Mouse (Mus musculus) liver, embryonic 11.5 days (tissue): ENCODE data around the gene Atxn7l1. TPM values are rescaled to one million over a fixed set of nuclear protein-coding genes. Genes with fewer than 3 reads are reported as not detected.

ENCODE experiments used
- ATAC-seq: fragments of 200-750 bp; cut with Nextera tagmentation; replicated peaks from 2 replicates; pipeline ENCODE4 v1.8.0; 2017; ENCODE audit warnings: moderate number of reproducible peaks, mild to moderate bottlenecking, moderate TSS enrichment, moderate library complexity; ENCODE audit not compliant: low FRiP score
- DNase-seq: peaks from one replicate; pipeline ENCODE4 v3.0.0-alpha.2; 2017; ENCODE audit warnings: low spot score
- H3K27ac ChIP-seq: fragments of 300-500 bp; sonication (generic); 2 replicates; pipeline ENCODE4 v1.5.1; 2014; ENCODE audit warnings: mild to moderate bottlenecking, low read depth, low read length, control low read depth
- H3K27me3 ChIP-seq: fragments of 300-500 bp; sonication (generic); replicated peaks from 2 replicates; pipeline ENCODE4 v1.6.1; 2014; ENCODE audit warnings: low read length, mixed read lengths; ENCODE audit not compliant: control insufficient read depth, insufficient read depth
- H3K36me3 ChIP-seq: fragments of 300-500 bp; sonication (generic); 2 replicates; pipeline ENCODE4 v1.6.1; 2014; ENCODE audit warnings: mild to moderate bottlenecking, low read length, moderate library complexity, mixed read lengths; ENCODE audit not compliant: control insufficient read depth, insufficient read depth
- H3K4me1 ChIP-seq: fragments of 300-500 bp; sonication (generic); replicated peaks from 2 replicates; pipeline ENCODE4 v1.6.1; 2014; ENCODE audit warnings: low read length, mixed read lengths; ENCODE audit not compliant: control insufficient read depth, insufficient read depth
- H3K4me2 ChIP-seq: fragments of 300-500 bp; sonication (generic); 2 replicates; pipeline ENCODE4 v1.6.1; 2014; ENCODE audit warnings: mild to moderate bottlenecking, control low read depth, moderate library complexity
- H3K4me3 ChIP-seq: fragments of 300-500 bp; sonication (generic); 2 replicates; pipeline ENCODE4 v1.5.1; 2014; ENCODE audit warnings: low read depth, low read length, control low read depth
- H3K9ac ChIP-seq: fragments of 300-500 bp; sonication (generic); 2 replicates; pipeline ENCODE4 v1.6.1; 2014; ENCODE audit warnings: low read depth, low read length, control low read depth
- H3K9me3 ChIP-seq: fragments of 300-500 bp; sonication (generic); 2 replicates; pipeline ENCODE4 v1.6.1; 2016; ENCODE audit warnings: low read length, inconsistent platforms, mixed read lengths; ENCODE audit not compliant: control insufficient read depth
- whole genome bisulfite sequencing: fragments of 180-500 bp; shearing (Covaris S2); extraction: QIAGEN DNeasy Blood & Tissue Kit; methylation state at CpG from one replicate; pipeline ENCODE4 v1.1.7; 2014; 5-methylcytosine and 5-hydroxymethylcytosine counted together
- polyA plus RNA-seq: library from polyadenylated mRNA; unstranded; fragments of >200 nt; fragmentation: Nextera tagmentation; extraction: Ambion mirVana; gene quantifications from 2 replicates; pipeline ENCODE4 v1.2.1, GENCODE M21; 2014

The Atxn7l1 gene
- polyA plus RNA-seq, 1 experiment from 2014 or later: 28.9 TPM

DNA sequence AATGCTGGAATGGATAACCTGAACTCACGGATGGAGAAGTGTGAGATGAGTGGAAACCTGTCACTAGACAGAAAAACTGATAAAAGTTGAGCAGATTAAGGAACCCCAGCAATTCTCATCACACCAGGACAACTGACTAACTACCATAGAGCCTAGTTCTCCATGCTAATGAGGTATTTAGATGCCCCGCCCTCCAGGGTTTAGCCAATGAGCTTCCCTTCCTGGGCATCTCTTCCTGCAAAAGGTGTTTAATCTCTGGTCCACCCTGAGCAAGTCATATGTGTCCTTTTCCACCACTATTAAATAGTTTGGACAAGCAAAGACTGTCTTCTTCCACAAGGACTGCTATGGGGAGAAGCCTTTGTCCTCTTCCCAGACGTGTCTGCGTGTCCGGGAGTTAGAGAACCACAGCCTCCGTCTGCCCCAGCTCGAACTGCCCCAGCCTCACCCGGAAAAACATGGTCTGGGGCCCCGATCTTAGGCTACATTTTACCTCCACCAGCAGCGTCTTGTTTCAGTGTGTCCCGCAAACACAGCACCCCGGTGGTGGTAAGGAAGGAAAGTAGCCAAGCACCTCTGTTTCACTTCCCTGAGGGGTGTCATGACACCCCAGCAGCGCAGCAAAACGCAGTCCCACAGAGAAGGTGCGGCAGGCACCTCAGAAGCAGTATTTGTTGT is 28.7 kb upstream of the Atxn7l1 start:
- H3K36me3 ChIP-seq: no peaks in the 10 kb centered on the region
- no peak overlapping the region for H3K27ac ChIP-seq
- H3K4me1 ChIP-seq: no peaks in the 10 kb centered on the region
- H3K9ac ChIP-seq: no peak overlapping the region
- no peak for DNase-seq
- no peaks in the 10 kb centered on the region for H3K9me3 ChIP-seq
- 30% methylated on average over 15 of the region's 15 CpGs for WGBS
- H3K4me3 ChIP-seq: peak overlapping the region; percentile 20; the same call in 1 of the 2 replicates
- peak overlapping the region; percentile 54 for H3K4me2 ChIP-seq
- 0 out of 2 replicates have a peak, but pooled peaks cover 3% of the 10 kb centered on the region for H3K27me3 ChIP-seq
- ATAC-seq: no peak

DNA sequence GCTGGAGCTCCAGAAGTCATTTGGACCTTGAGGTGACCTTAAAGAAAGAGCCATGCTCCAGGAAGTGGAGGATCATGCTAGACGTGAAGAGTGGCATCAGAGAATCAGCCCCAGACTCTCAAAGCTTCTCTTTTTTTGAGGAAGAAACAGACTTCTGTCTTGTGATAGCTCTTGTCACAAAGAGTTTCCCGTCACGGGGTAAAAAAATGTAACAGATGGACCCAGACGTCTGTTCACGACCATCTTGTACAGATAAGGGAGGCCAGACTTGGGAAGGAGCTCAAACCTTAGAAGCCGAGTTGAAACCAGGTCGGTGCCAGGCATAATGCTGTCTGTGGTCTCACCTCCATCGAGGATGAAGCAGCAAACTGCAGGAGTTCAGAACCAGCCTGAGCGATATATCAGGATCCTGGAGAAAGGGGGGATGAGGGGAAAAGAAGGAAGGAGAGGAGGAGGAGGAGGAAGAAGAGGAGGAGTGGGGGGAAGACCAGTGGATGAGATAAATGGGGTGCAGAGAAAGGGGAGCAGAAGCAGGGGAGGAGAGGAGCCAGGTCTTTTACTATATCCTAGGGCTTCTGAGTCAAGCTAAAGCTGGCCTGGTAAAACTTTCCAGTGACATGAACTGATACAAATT is 21.8 kb upstream of the Atxn7l1 start:
- Histone ChIP-seq H3K4me1 (no peaks in the 10 kb centered on the region), H3K36me3 (no peaks in the 10 kb centered on the region), H3K9ac (no peak overlapping the region), H3K4me3 (no peak overlapping the region), H3K9me3 (no peaks in the 10 kb centered on the region), H3K27ac (no peak overlapping the region), H3K4me2 (no peak overlapping the region), H3K27me3 (no peaks in the 10 kb centered on the region)
- ATAC-seq (0 out of 2 replicates have a peak, but pooled peaks have one; percentile 23), DNase-seq (no peak)
- WGBS: 26% methylated on average over 9 of the region's 9 CpGs

DNA sequence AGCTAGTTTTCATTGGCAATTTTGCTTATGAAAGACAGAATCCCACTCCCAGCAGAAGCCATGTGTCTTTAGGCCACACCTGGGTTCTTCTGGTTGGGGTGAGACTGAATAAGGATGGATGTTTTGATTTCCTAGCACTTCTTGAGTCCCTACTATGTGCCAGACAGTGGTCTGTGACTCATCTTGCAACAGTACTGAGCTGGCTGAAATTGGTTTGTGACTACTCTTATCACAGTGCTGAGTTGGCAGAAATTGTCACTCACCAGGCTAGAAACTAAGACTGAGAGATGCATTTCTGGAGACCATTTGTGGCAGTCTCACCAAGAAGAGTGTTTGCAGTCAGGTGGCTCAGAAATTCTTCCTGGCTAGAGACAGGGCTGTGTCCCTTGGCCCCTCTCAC is 21.2 kb upstream of the Atxn7l1 start:
- Histone ChIP-seq H3K4me3 (no peak overlapping the region), H3K9me3 (no peaks in the 10 kb centered on the region), H3K27me3 (no peaks in the 10 kb centered on the region), H3K36me3 (no peaks in the 10 kb centered on the region), H3K4me1 (no peaks in the 10 kb centered on the region), H3K4me2 (no peak overlapping the region), H3K9ac (no peak overlapping the region), H3K27ac (no peak overlapping the region)
- no peak for ATAC-seq
- no peak for DNase-seq

DNA sequence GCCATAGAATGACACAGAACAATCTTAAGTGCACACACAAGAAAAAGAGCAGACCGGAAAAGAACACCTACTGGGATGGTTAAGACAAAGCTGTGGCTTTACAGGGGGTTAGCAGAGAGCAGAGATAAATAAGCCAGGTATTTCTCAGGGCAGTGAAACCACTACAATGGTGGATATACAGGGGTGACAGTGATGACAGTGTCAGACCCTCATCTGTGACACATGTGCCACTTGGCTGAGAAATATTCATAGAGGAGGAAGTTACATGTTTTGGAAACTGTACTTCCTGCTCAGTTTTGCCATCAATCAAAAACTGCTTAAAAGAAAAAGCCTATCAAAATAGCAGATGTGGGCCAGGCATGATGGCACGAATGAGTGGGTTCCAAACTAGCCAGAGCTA is 19.4 kb upstream of the Atxn7l1 start:
- Histone ChIP-seq H3K9ac (no peak overlapping the region), H3K27me3 (no peaks in the 10 kb centered on the region; the same call in 1 of the 2 replicates), H3K36me3 (no peaks in the 10 kb centered on the region), H3K4me1 (no peaks in the 10 kb centered on the region), H3K4me2 (no peak overlapping the region), H3K27ac (no peak overlapping the region), H3K9me3 (no peaks in the 10 kb centered on the region), H3K4me3 (no peak overlapping the region)
- ATAC-seq: no peak
- DNase-seq: no peak
- WGBS: 72% methylated on average over 2 of the region's 2 CpGs

DNA sequence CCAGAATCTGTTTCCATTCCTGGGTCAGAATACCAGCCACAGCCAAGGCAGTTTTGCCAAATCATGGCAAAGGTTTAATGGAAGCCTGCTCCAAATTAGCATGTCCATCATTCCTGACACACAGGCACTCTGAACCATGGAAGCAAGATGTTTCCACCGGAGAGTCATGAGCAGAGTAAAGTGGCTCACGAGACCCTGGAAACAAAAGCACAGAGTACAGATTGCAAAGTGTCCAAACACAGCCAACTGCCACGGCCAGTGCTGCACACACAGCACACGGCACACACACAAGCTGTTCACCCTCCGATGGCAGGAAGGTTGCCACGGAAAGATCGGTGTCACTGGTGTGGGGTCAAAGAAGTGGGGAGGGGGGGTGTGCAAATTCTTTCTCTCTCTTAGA is 18.8 kb upstream of the Atxn7l1 start:
- H3K4me3 ChIP-seq: no peak overlapping the region
- H3K27me3 ChIP-seq: no peaks in the 10 kb centered on the region; the same call in 1 of the 2 replicates
- DNase-seq: no peak
- no peak overlapping the region for H3K9ac ChIP-seq
- no peaks in the 10 kb centered on the region for H3K4me1 ChIP-seq
- no peak overlapping the region for H3K4me2 ChIP-seq
- H3K9me3 ChIP-seq: no peaks in the 10 kb centered on the region
- ATAC-seq: no peak
- 80% methylated on average over 7 of the region's 7 CpGs for WGBS
- H3K27ac ChIP-seq: no peak overlapping the region
- H3K36me3 ChIP-seq: no peaks in the 10 kb centered on the region

DNA sequence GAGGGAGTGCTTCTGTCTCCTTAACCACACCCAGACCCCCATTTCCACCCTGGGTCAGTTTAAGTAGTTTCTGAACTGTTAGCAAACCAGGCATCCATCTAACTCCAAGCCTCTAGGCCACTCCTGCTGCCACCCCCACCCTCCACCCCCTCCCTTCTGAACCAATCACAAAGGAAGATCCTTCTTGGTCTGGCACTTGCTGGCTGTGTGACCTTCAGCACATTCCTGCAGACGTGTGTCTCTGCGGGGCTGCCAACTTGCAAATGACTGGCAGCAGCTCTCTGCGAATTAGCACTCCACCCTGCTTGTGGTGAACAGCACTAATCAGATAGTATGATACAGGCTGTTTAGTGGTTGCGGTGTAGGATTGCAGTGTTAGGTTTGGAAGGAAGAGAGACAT is 18.1 kb upstream of the Atxn7l1 start:
- Histone ChIP-seq H3K27ac (no peak overlapping the region), H3K36me3 (no peaks in the 10 kb centered on the region), H3K4me1 (no peaks in the 10 kb centered on the region), H3K9me3 (no peaks in the 10 kb centered on the region), H3K4me2 (no peak overlapping the region), H3K9ac (no peak overlapping the region), H3K27me3 (no peaks in the 10 kb centered on the region; the same call in 1 of the 2 replicates), H3K4me3 (no peak overlapping the region)
- ATAC-seq: no peak
- DNase-seq: no peak
- WGBS: 13% methylated on average over 4 of the region's 4 CpGs

DNA sequence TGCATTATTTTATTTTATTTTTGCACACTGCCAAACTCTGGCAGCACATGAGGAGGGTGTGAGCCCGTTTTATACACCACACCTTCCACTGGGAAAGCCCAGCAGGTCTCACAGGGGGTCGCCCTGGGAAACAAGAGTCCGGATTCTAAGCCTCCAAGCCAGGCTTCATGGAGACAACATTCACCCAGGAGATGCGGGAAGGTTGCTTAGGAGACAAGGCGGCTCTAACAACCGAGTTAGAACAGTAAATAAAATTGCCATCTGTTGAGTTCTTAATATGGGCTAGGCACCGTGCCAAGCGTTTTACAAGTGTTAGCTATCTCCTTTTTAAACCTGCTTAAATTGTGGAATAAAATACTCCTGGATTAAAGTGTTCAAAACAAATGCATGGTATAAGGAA is 17.1 kb upstream of the Atxn7l1 start:
- WGBS: 60% methylated on average over 8 of the region's 8 CpGs
- ATAC-seq (no peak), DNase-seq (no peak)
- H3K4me1 ChIP-seq: no peaks in the 10 kb centered on the region
- no peak overlapping the region for H3K27ac ChIP-seq
- H3K36me3 ChIP-seq: no peaks in the 10 kb centered on the region
- no peak overlapping the region for H3K9ac ChIP-seq
- no peak overlapping the region for H3K4me2 ChIP-seq
- H3K4me3 ChIP-seq: no peak overlapping the region
- no peaks in the 10 kb centered on the region; the same call in 1 of the 2 replicates for H3K27me3 ChIP-seq
- no peaks in the 10 kb centered on the region for H3K9me3 ChIP-seq

DNA sequence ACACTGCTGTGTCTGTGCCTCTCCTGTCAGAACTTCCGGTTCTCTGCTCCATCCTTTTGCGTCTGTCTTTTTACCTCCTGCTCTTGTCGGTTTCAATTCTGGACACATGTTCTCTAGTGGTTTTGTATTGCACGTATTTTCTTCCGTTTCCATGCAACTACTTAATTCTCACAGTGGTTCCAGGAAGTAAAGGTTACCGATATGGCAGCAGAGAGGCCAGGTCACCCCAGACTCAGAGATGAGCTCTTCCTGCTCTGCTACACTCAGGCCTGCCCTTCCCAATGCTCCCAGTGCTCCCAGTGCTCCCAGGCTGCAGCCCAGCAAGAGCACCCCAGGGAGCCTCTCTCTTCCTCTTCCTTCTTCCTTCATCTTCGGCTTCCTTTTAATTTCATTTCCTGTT is 15.7 kb upstream of the Atxn7l1 start:
- H3K36me3 ChIP-seq: no peaks in the 10 kb centered on the region
- H3K9ac ChIP-seq: no peak overlapping the region
- ATAC-seq (no peak), DNase-seq (no peak)
- no peak overlapping the region for H3K27ac ChIP-seq
- no peaks in the 10 kb centered on the region; the same call in 1 of the 2 replicates for H3K27me3 ChIP-seq
- no peak overlapping the region for H3K4me2 ChIP-seq
- 58% methylated on average over 7 of the region's 7 CpGs for WGBS
- no peaks in the 10 kb centered on the region for H3K9me3 ChIP-seq
- no peak overlapping the region for H3K4me3 ChIP-seq
- H3K4me1 ChIP-seq: no peaks in the 10 kb centered on the region

DNA sequence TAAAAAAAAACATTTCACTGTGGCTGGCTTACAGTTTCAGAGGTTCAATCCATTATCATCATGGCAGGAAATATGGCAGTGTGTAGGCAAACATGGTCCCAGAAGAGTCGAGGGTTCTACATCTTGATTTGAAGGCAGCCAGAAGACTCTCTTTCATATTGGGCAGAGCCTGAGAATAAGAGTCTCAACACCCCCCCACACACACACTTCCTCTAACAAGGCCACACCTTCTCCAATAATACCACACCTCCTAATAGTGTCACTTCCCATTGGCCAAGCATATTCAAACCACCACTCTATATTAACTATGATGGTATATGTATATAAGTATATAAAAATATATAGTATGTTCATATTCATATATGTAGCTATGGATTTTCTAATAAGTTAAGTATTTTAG is 9.6 kb upstream of the Atxn7l1 start:
- H3K36me3 ChIP-seq: no peaks in the 10 kb centered on the region
- H3K27me3 ChIP-seq: no peaks in the 10 kb centered on the region
- ATAC-seq (no peak), DNase-seq (no peak)
- no peak overlapping the region for H3K4me3 ChIP-seq
- H3K9me3 ChIP-seq: no peaks in the 10 kb centered on the region
- H3K4me1 ChIP-seq: no peaks in the 10 kb centered on the region
- no peak overlapping the region for H3K4me2 ChIP-seq
- no peak overlapping the region for H3K9ac ChIP-seq
- WGBS: 51% methylated on average over 1 of the region's 1 CpGs
- no peak overlapping the region for H3K27ac ChIP-seq
